Mouse (Mus musculus) activated CD4-positive, CD25-positive, alpha-beta regulatory T cell, adult 4 months (primary cell): ENCODE measurements around the gene Shisa8. TPM values are rescaled to one million over a fixed set of nuclear protein-coding genes. Genes with fewer than 3 reads are reported as not detected.

ENCODE experiments used
- polyA plus RNA-seq, 2 experiments: library from polyadenylated mRNA; unstranded; fragments of 100-300 nt; shearing (Covaris generic); gene quantifications; one replicate each; pipeline ENCODE4 v1.2.1; 2017

The Shisa8 gene
- polyA plus RNA-seq, 2 experiments from 2014 or later, result not detected

Other genes with a start within 250 kb of the Shisa8 start
- not detected for gene 1700029P11Rik, start 232.3 kb downstream of the Shisa8 start, polyA plus RNA-seq
- gene Xrcc6, start 225.0 kb downstream of the Shisa8 start, polyA plus RNA-seq, result 10 to 100 TPM; 50.9 to 58.1 TPM
- 10 to 100 TPM; 10.1 to 16.2 TPM for gene Desi1, start 179.0 kb downstream of the Shisa8 start, polyA plus RNA-seq
- 100 to 1,000 TPM; 170 to 212 TPM for gene Snu13, start 165.2 kb downstream of the Shisa8 start, polyA plus RNA-seq
- not detected for gene 4930407I10Rik, start 153.7 kb downstream of the Shisa8 start, polyA plus RNA-seq
- gene Mei1, start 142.8 kb downstream of the Shisa8 start, polyA plus RNA-seq, result not detected
- gene Ccdc134, start 84.9 kb downstream of the Shisa8 start, polyA plus RNA-seq, result 10 to 100 TPM; 23.4 to 28.1 TPM
- 10 to 100 TPM; 32.6 to 51.4 TPM for gene Srebf2, start 65.6 kb downstream of the Shisa8 start, polyA plus RNA-seq
- 10 to 100 TPM in 1 of 2 experiments, 1 to 10 TPM in 1; 2.5 to 10.9 TPM for gene Tnfrsf13c, start 11.6 kb upstream of the Shisa8 start, polyA plus RNA-seq
- gene Cenpm, start 31.9 kb upstream of the Shisa8 start, polyA plus RNA-seq, result 10 to 100 TPM; 21.6 to 34.7 TPM
- not detected for gene 1500009C09Rik, start 39.6 kb upstream of the Shisa8 start, polyA plus RNA-seq
- gene Sept3, start 62.1 kb upstream of the Shisa8 start, polyA plus RNA-seq, result not detected
- gene Wbp2nl, start 86.1 kb upstream of the Shisa8 start, polyA plus RNA-seq, result not detected
- gene Naga, start 126.1 kb upstream of the Shisa8 start, polyA plus RNA-seq, result 10 to 100 TPM; 44.2 to 63.7 TPM
- 1 to 10 TPM; 5.3 to 5.8 TPM for gene Pheta2, start 126.1 kb upstream of the Shisa8 start, polyA plus RNA-seq
- gene Smdt1, start 126.1 kb upstream of the Shisa8 start, polyA plus RNA-seq, result 100 to 1,000 TPM; 132 to 140 TPM
- gene Ndufa6, start 141.5 kb upstream of the Shisa8 start, polyA plus RNA-seq, result 100 to 1,000 TPM; 486 to 595 TPM
- gene Cyp2d22, start 167.4 kb upstream of the Shisa8 start, polyA plus RNA-seq, result 1 to 10 TPM; 3.6 to 6.5 TPM
- not detected for gene Cyp2d11, start 181.2 kb upstream of the Shisa8 start, polyA plus RNA-seq
- not detected for gene Cyp2d10, start 194.4 kb upstream of the Shisa8 start, polyA plus RNA-seq
- gene Cyp2d9, start 220.6 kb upstream of the Shisa8 start, polyA plus RNA-seq, result not detected